Mouse (Mus musculus): ENCODE measurements around the gene Sh2b1.

Gene Sh2b1

GRCm38 (mm10) chr7:126418496-126418895 is 56.7 kb downstream of the Sh2b1 start:
- no peak for DNase-seq (ENCODE audit: low spot score in 2 of 2)

GRCm38 (mm10) chr7:126417606-126418005 is 57.6 kb downstream of the Sh2b1 start:
- DNase-seq (ENCODE audit: low spot score in 2 of 2): no peak

GRCm38 (mm10) chr7:126417045-126417444 is 58.2 kb downstream of the Sh2b1 start:
- DNase-seq (ENCODE audit: low spot score in 2 of 2): peak; percentile 72 to 76

All from spleen, postnatal 36 days (tissue).